In genomic region chr3:88803910-88804540, GRCm38 (mm10) we compare ENCODE assay signal across 18 mouse cellular contexts.
"Had no signal": no experiment of that assay in that cellular context is flagged by ENCODE, and none has a peak within 500 bp of the region (broad histone marks: within the 10 kb centered on the region; RNA-seq: fewer than 3 reads in every experiment).

No protein-coding gene starts in this region.

- H3K9me3 ChIP-seq: midbrain, embryonic 10.5 days; midbrain, embryonic 13.5 days; midbrain, embryonic 15.5 days; neural tube, embryonic 13.5 days; neural tube, embryonic 15.5 days had no signal

- H3K4me1 ChIP-seq: midbrain, embryonic 10.5 days; midbrain, embryonic 13.5 days; midbrain, embryonic 15.5 days; neural tube, embryonic 13.5 days; neural tube, embryonic 15.5 days had no signal

- H3K4me2 ChIP-seq: lung, embryonic 14.5 days; midbrain, embryonic 13.5 days; midbrain, embryonic 15.5 days; neural tube, embryonic 13.5 days; neural tube, embryonic 15.5 days had no signal

- DNase-seq: lung, adult 18-20 months; lung, embryonic 14.5 days; lung, postnatal 10 days; lung, postnatal 4 days; retina, postnatal 1 day; right cerebral cortex, adult 18-20 months; right cerebral cortex, postnatal 25 days; right cerebral cortex, postnatal 4 days; spleen, adult 18-20 months; thymus, adult 18-20 months; thymus, postnatal 14 days; thymus, postnatal 36 days had no signal

- H3K4me3 ChIP-seq: midbrain, embryonic 10.5 days; midbrain, embryonic 13.5 days; midbrain, embryonic 15.5 days; myocyte; neural tube, embryonic 13.5 days; neural tube, embryonic 15.5 days had no signal

- H3K9ac ChIP-seq: lung, embryonic 14.5 days; midbrain, embryonic 13.5 days; midbrain, embryonic 15.5 days; neural tube, embryonic 13.5 days; neural tube, embryonic 15.5 days had no signal

- H3K27me3 ChIP-seq: midbrain, embryonic 13.5 days; midbrain, embryonic 15.5 days; neural tube, embryonic 13.5 days; neural tube, embryonic 15.5 days had no signal

- ATAC-seq: midbrain, embryonic 13.5 days; midbrain, embryonic 15.5 days had no signal

- H3K27ac ChIP-seq: midbrain, embryonic 10.5 days; midbrain, embryonic 13.5 days; midbrain, embryonic 15.5 days; neural tube, embryonic 13.5 days; neural tube, embryonic 15.5 days had no signal
